Mouse (Mus musculus): ENCODE measurements around the gene Wrnip1.

DNA sequence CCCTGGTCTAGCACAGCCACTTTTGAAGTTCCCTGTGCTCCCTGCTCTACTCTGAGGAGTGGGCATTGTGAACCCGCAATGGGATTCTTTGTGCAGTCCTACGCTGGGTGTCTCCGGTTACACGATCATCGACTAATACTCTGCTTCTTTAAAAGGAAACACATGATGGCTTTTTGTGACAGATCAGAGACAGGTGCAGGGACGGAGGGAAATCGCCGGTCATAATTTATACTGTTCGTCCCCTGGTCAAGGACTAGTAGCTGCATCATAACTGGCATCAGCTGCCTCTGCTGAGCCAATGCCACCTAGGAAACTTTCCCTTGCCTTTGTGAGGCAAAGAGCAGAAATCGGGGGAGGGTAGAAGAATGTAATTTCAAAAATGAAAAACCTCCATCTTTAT lies 25.5 kb upstream of the Wrnip1 start:
- no peak for TF ChIP-seq EP300 (IDR thresholded peaks at IDR 0.05; ENCODE audit: low read depth)
- TF ChIP-seq CTCF (IDR thresholded peaks at IDR 0.05; ENCODE audit: low read depth): no peak
